Mouse (Mus musculus) liver, embryonic 14.5 days (tissue): ENCODE measurements around the gene Phc2. TPM values are rescaled to one million over a fixed set of nuclear protein-coding genes. Genes with fewer than 3 reads are reported as not detected.

Experiments
- ATAC-seq: fragments of 200-750 bp; cut with Nextera tagmentation; 2 replicates; pipeline ENCODE4 v1.8.0; 2017; ENCODE audit warnings: moderate number of reproducible peaks, mild to moderate bottlenecking, moderate library complexity; ENCODE audit not compliant: insufficient read depth
- DNase-seq, 3 experiments: peaks; one replicate each; pipeline ENCODE4 v3.0.0-alpha.2; 2012 to 2013; ENCODE audit warnings: low read depth in 3 of 3, low spot score in 3 of 3
- H3K27ac ChIP-seq: fragments of 300-500 bp; sonication (generic); 2 replicates; pipeline ENCODE4 v1.5.1; 2014; ENCODE audit warnings: moderate library complexity, mild to moderate bottlenecking, control low read depth, inconsistent platforms
- H3K27me3 ChIP-seq: fragments of 300-500 bp; sonication (generic); 2 replicates; pipeline ENCODE4 v1.6.1; 2014; ENCODE audit warnings: mild to moderate bottlenecking, low read length, moderate library complexity; ENCODE audit not compliant: control insufficient read depth, insufficient read depth
- H3K36me3 ChIP-seq: fragments of 300-500 bp; sonication (generic); replicated peaks from 2 replicates; pipeline ENCODE4 v1.6.1; 2014; ENCODE audit warnings: low read depth; ENCODE audit not compliant: control insufficient read depth, insufficient read depth
- H3K4me1 ChIP-seq, 2 experiments: fragments of 200-500 bp in 1 of 2; fragments of 300-500 bp in 1 of 2; sonication (generic) in 1 of 2; replicated peaks; 2 replicates each; pipeline ENCODE4 v1.6.1; 2012 to 2014; ENCODE audit warnings: antibody characterized with exemption in 1 of 2, inconsistent platforms in 1 of 2, low read length in 1 of 2; ENCODE audit not compliant: control insufficient read depth in 2 of 2, insufficient read depth in 2 of 2
- H3K4me2 ChIP-seq: fragments of 300-500 bp; sonication (generic); 2 replicates; pipeline ENCODE4 v1.6.1; 2014; ENCODE audit warnings: low read depth, mild to moderate bottlenecking, control low read depth, moderate library complexity
- H3K4me3 ChIP-seq, 2 experiments: fragments of 200-500 bp in 1 of 2; fragments of 300-500 bp in 1 of 2; sonication (generic) in 1 of 2; 2 replicates each; pipeline ENCODE4 v1.5.1; 2012 to 2014; ENCODE audit warnings: low read depth in 2 of 2, low read length in 2 of 2, mild to moderate bottlenecking in 2 of 2, control low read depth in 1 of 2, inconsistent platforms in 1 of 2, moderate library complexity in 1 of 2; ENCODE audit not compliant: insufficient read depth in 1 of 2
- H3K9ac ChIP-seq: fragments of 300-500 bp; sonication (generic); replicated peaks from 2 replicates; pipeline ENCODE4 v1.6.1; 2014; ENCODE audit warnings: mild to moderate bottlenecking, control low read depth, moderate library complexity
- H3K9me3 ChIP-seq: fragments of 300-500 bp; sonication (generic); 2 replicates; pipeline ENCODE4 v1.6.1; 2016; ENCODE audit warnings: low read length, mixed read lengths; ENCODE audit not compliant: control insufficient read depth
- CTCF ChIP-seq: IDR thresholded peaks from 2 replicates; pipeline ENCODE4 v1.5.1; 2016; ENCODE audit warnings: antibody characterized with exemption, low read depth, control low read depth
- EP300 ChIP-seq: IDR thresholded peaks from 2 replicates; pipeline ENCODE4 v1.6.1; 2016; ENCODE audit warnings: antibody characterized with exemption, low read depth
- WGBS: fragments of 180-500 bp; shearing (Covaris S2); extraction: QIAGEN DNeasy Blood & Tissue Kit; methylation state at CpG from one replicate; pipeline ENCODE4 v1.1.7; 2014; ENCODE audit not compliant: insufficient replicate concordance; 5-methylcytosine and 5-hydroxymethylcytosine counted together
- polyA plus RNA-seq, 2 experiments: library from polyadenylated mRNA; depleted of rRNA in 1 of 2; stranded (reverse) in 1 of 2; unstranded in 1 of 2; fragments of >200 nt; fragmentation: Nextera tagmentation in 1 of 2; extraction: Ambion mirVana in 1 of 2; gene quantifications; 2 replicates each; pipeline versions ENCODE4 v1.2.1 to v1.2.3; 2012 to 2014

Phc2 gene
- polyA plus RNA-seq, 2 experiments: 8.8 to 17.1 TPM

- Histone ChIP-seq H3K27me3 (no peaks in the 10 kb centered on the region), H3K9ac (no peak overlapping the region), H3K4me1 (no peaks in the 10 kb centered on the region), H3K9me3 (no peaks in the 10 kb centered on the region), H3K4me2 (no peak overlapping the region), H3K4me3 (no peak overlapping the region), H3K36me3 (peaks cover 32% of the 10 kb centered on the region), H3K27ac (no peak overlapping the region)
- ATAC-seq (no peak), DNase-seq (no peak)
- WGBS: 91% methylated on average over 7 of the region's 7 CpGs
- TF ChIP-seq EP300 (no peak), CTCF (no peak)
Observed at GRCm38 (mm10) chr4:128753571-128753970, 99.1 kb downstream of the Phc2 start.

GRCm38 (mm10) chr4:128755064-128755463, 100.6 kb downstream of the Phc2 start, which contains the start of gene A3galt2:
Gene A3galt2 (plus strand): TSS chr4:128755364.
- no peak within 1 kb of the TSS for H3K9ac ChIP-seq
- WGBS: 61% methylated on average over 3 of the region's 3 CpGs
- TF ChIP-seq EP300 (no peak), CTCF (no peak)
- no peaks in the 10 kb centered on the region for H3K27me3 ChIP-seq
- no peak within 1 kb of the TSS for H3K4me3 ChIP-seq
- DNase-seq: no peak
- H3K4me2 ChIP-seq: no peak within 1 kb of the TSS
- H3K27ac ChIP-seq: no peak within 1 kb of the TSS
- H3K36me3 ChIP-seq: peaks cover 20% of the 10 kb centered on the region
- no peak for ATAC-seq
- no peaks in the 10 kb centered on the region for H3K9me3 ChIP-seq
- H3K4me1 ChIP-seq: peaks cover 3 to 4% of the 10 kb centered on the region in 2 experiments; a peak in 3 of 4 replicates

- TF ChIP-seq CTCF: no peak
- no peak for TF ChIP-seq EP300
- H3K9me3 ChIP-seq: no peaks in the 10 kb centered on the region
- 69% methylated on average over 7 of the region's 7 CpGs for WGBS
- H3K4me3 ChIP-seq: no peak overlapping the region
- ATAC-seq: no peak
- no peaks in the 10 kb centered on the region for H3K27me3 ChIP-seq
- no peak overlapping the region for H3K27ac ChIP-seq
- H3K9ac ChIP-seq: no peak overlapping the region
- no peak for DNase-seq
- no peak overlapping the region for H3K4me2 ChIP-seq
- H3K36me3 ChIP-seq: peaks cover 17% of the 10 kb centered on the region
- H3K4me1 ChIP-seq: peaks cover 8 to 11% of the 10 kb centered on the region in 2 experiments
Observed at GRCm38 (mm10) chr4:128755900-128756299, 101.4 kb downstream of the Phc2 start.

DNA sequence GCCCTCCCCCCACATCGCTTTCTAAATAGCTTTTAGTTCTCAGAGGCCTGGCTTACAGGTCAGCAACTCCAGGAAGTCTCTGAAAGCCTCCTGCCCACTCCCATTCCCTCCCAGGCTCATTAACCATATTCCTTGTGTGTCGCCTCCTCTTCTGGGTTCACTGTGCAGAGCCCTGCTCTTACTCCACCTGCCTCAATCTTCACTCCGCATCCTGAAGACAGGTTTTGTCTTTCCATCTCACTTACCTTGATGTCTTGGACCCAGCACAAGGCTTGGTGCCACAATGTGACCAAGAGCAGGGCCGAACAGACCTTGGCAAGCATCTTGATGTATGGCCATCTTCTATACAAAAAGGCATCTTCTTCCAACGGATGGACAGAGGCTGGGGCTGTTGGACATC, 104.7 kb downstream of the Phc2 start:
- DNase-seq: no peak
- H3K27ac ChIP-seq: no peak overlapping the region
- TF ChIP-seq EP300: no peak
- TF ChIP-seq CTCF: no peak
- peaks cover 8 to 11% of the 10 kb centered on the region in 2 experiments for H3K4me1 ChIP-seq
- H3K27me3 ChIP-seq: no peaks in the 10 kb centered on the region
- H3K4me3 ChIP-seq: no peak overlapping the region
- WGBS: 77% methylated on average over 5 of the region's 5 CpGs
- no peaks in the 10 kb centered on the region for H3K9me3 ChIP-seq
- no peak for ATAC-seq
- no peak overlapping the region for H3K4me2 ChIP-seq
- H3K9ac ChIP-seq: no peak overlapping the region
- H3K36me3 ChIP-seq: no peaks in the 10 kb centered on the region

DNA sequence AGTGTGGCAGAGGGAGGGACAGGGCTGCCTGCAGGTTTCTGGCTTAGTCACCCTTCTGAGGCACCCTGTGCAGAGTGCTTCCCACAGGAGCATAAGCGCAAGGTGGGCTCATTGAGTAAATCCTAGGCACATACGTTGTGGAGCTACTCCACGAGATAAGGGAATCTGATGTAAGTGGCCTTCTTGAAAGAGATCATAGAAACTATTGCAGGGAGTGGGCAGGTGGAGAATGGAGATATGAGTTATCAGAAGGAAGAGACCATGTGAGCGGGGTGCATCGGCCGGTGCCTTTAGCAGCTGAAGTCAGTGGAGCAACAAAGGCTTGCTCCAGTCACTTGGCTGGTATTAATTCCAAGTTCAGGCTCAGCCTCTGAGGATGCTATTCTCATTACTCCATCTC, 105.5 kb downstream of the Phc2 start:
- peak; percentile 88 for ATAC-seq
- peak overlapping the region; percentile 19; the same call in 1 of the 2 replicates for H3K4me2 ChIP-seq
- H3K9me3 ChIP-seq: no peaks in the 10 kb centered on the region
- DNase-seq: peak; percentile 38 to 52 (median 48)
- no peak overlapping the region for H3K9ac ChIP-seq
- 19% methylated on average over 6 of the region's 6 CpGs for WGBS
- H3K4me3 ChIP-seq: no peak overlapping the region
- H3K4me1 ChIP-seq: peaks cover 8 to 11% of the 10 kb centered on the region in 2 experiments
- H3K36me3 ChIP-seq: no peaks in the 10 kb centered on the region
- no peaks in the 10 kb centered on the region for H3K27me3 ChIP-seq
- no peak overlapping the region for H3K27ac ChIP-seq
- TF ChIP-seq CTCF: no peak
- TF ChIP-seq EP300: peak; percentile 79

- Histone ChIP-seq H3K4me1 (no peaks in the 10 kb centered on the region; a peak in 1 of 4 replicates), H3K9me3 (no peaks in the 10 kb centered on the region), H3K9ac (no peak overlapping the region), H3K27ac (no peak overlapping the region), H3K4me2 (no peak overlapping the region), H3K36me3 (no peaks in the 10 kb centered on the region), H3K27me3 (no peaks in the 10 kb centered on the region), H3K4me3 (no peak overlapping the region)
- no peak for TF ChIP-seq CTCF
- no peak for TF ChIP-seq EP300
- WGBS: 81% methylated on average over 20 of the region's 20 CpGs
- no peak for DNase-seq
- ATAC-seq: no peak
Observed at GRCm38 (mm10) chr4:128766929-128767328, 112.4 kb downstream of the Phc2 start.
